Mouse (Mus musculus) liver, embryonic 14.5 days (tissue): ENCODE results near the gene Carmil1. TPM values are rescaled to one million over a fixed set of nuclear protein-coding genes. Genes with fewer than 3 reads are reported as not detected.

Experiments used
- ATAC-seq: fragments of 200-750 bp; cut with Nextera tagmentation; 2 replicates; pipeline ENCODE4 v1.8.0; 2017; ENCODE audit warnings: moderate number of reproducible peaks, mild to moderate bottlenecking, moderate library complexity; ENCODE audit not compliant: insufficient read depth
- DNase-seq, 3 experiments: peaks; one replicate each; pipeline ENCODE4 v3.0.0-alpha.2; 2012 to 2013; ENCODE audit warnings: low read depth in 3 of 3, low spot score in 3 of 3
- H3K27ac ChIP-seq: fragments of 300-500 bp; sonication (generic); 2 replicates; pipeline ENCODE4 v1.5.1; 2014; ENCODE audit warnings: moderate library complexity, mild to moderate bottlenecking, control low read depth, inconsistent platforms
- H3K27me3 ChIP-seq: fragments of 300-500 bp; sonication (generic); 2 replicates; pipeline ENCODE4 v1.6.1; 2014; ENCODE audit warnings: mild to moderate bottlenecking, low read length, moderate library complexity; ENCODE audit not compliant: control insufficient read depth, insufficient read depth
- H3K36me3 ChIP-seq: fragments of 300-500 bp; sonication (generic); replicated peaks from 2 replicates; pipeline ENCODE4 v1.6.1; 2014; ENCODE audit warnings: low read depth; ENCODE audit not compliant: control insufficient read depth, insufficient read depth
- H3K4me1 ChIP-seq, 2 experiments: fragments of 200-500 bp in 1 of 2; fragments of 300-500 bp in 1 of 2; sonication (generic) in 1 of 2; replicated peaks; 2 replicates each; pipeline ENCODE4 v1.6.1; 2012 to 2014; ENCODE audit warnings: antibody characterized with exemption in 1 of 2, inconsistent platforms in 1 of 2, low read length in 1 of 2; ENCODE audit not compliant: control insufficient read depth in 2 of 2, insufficient read depth in 2 of 2
- H3K4me2 ChIP-seq: fragments of 300-500 bp; sonication (generic); 2 replicates; pipeline ENCODE4 v1.6.1; 2014; ENCODE audit warnings: low read depth, mild to moderate bottlenecking, control low read depth, moderate library complexity
- H3K4me3 ChIP-seq, 2 experiments: fragments of 200-500 bp in 1 of 2; fragments of 300-500 bp in 1 of 2; sonication (generic) in 1 of 2; 2 replicates each; pipeline ENCODE4 v1.5.1; 2012 to 2014; ENCODE audit warnings: low read depth in 2 of 2, low read length in 2 of 2, mild to moderate bottlenecking in 2 of 2, control low read depth in 1 of 2, inconsistent platforms in 1 of 2, moderate library complexity in 1 of 2; ENCODE audit not compliant: insufficient read depth in 1 of 2
- H3K9ac ChIP-seq: fragments of 300-500 bp; sonication (generic); replicated peaks from 2 replicates; pipeline ENCODE4 v1.6.1; 2014; ENCODE audit warnings: mild to moderate bottlenecking, control low read depth, moderate library complexity
- H3K9me3 ChIP-seq: fragments of 300-500 bp; sonication (generic); 2 replicates; pipeline ENCODE4 v1.6.1; 2016; ENCODE audit warnings: low read length, mixed read lengths; ENCODE audit not compliant: control insufficient read depth
- CTCF ChIP-seq: IDR thresholded peaks from 2 replicates; pipeline ENCODE4 v1.5.1; 2016; ENCODE audit warnings: antibody characterized with exemption, low read depth, control low read depth
- EP300 ChIP-seq: IDR thresholded peaks from 2 replicates; pipeline ENCODE4 v1.6.1; 2016; ENCODE audit warnings: antibody characterized with exemption, low read depth
- WGBS: fragments of 180-500 bp; shearing (Covaris S2); extraction: QIAGEN DNeasy Blood & Tissue Kit; methylation state at CpG from one replicate; pipeline ENCODE4 v1.1.7; 2014; ENCODE audit not compliant: insufficient replicate concordance; 5-methylcytosine and 5-hydroxymethylcytosine counted together
- polyA plus RNA-seq, 2 experiments: library from polyadenylated mRNA; depleted of rRNA in 1 of 2; stranded (reverse) in 1 of 2; unstranded in 1 of 2; fragments of >200 nt; fragmentation: Nextera tagmentation in 1 of 2; extraction: Ambion mirVana in 1 of 2; gene quantifications; 2 replicates each; pipeline versions ENCODE4 v1.2.1 to v1.2.3; 2012 to 2014

Carmil1 gene
- polyA plus RNA-seq, 2 experiments: 1.8 to 4.2 TPM

- no peak overlapping the region for H3K4me2 ChIP-seq
- 51% methylated on average over 5 of the region's 5 CpGs for WGBS
- H3K27ac ChIP-seq: no peak overlapping the region
- H3K36me3 ChIP-seq: no peaks in the 10 kb centered on the region
- peaks cover 0 to 7% of the 10 kb centered on the region in 2 experiments; a peak in 2 of 4 replicates for H3K4me1 ChIP-seq
- TF ChIP-seq CTCF (no peak), EP300 (no peak)
- ATAC-seq (no peak), DNase-seq (no peak)
- no peaks in the 10 kb centered on the region for H3K27me3 ChIP-seq
- H3K9me3 ChIP-seq: no peaks in the 10 kb centered on the region
- H3K4me3 ChIP-seq: no peak overlapping the region
- no peak overlapping the region for H3K9ac ChIP-seq
Measured at GRCm38 (mm10) chr13:24242429-24243106, 38.0 kb downstream of the Carmil1 start.

GRCm38 (mm10) chr13:24241201-24241600 lies 39.4 kb downstream of the Carmil1 start:
- H3K9ac ChIP-seq: no peak overlapping the region
- ATAC-seq: no peak
- H3K4me1 ChIP-seq: peaks cover 0 to 7% of the 10 kb centered on the region in 2 experiments; a peak in 2 of 4 replicates
- no peaks in the 10 kb centered on the region for H3K27me3 ChIP-seq
- TF ChIP-seq CTCF (no peak), EP300 (no peak)
- H3K4me3 ChIP-seq: no peak overlapping the region
- no peak for DNase-seq
- no peak overlapping the region for H3K4me2 ChIP-seq
- no peaks in the 10 kb centered on the region for H3K9me3 ChIP-seq
- WGBS: 55% methylated on average over 5 of the region's 5 CpGs
- no peaks in the 10 kb centered on the region for H3K36me3 ChIP-seq
- H3K27ac ChIP-seq: no peak overlapping the region

- 47% methylated on average over 4 of the region's 4 CpGs for WGBS
- ATAC-seq: no peak
- Histone ChIP-seq H3K9me3 (no peaks in the 10 kb centered on the region), H3K9ac (no peak overlapping the region), H3K4me3 (no peak overlapping the region), H3K4me1 (peaks cover 0 to 7% of the 10 kb centered on the region in 2 experiments; a peak in 2 of 4 replicates), H3K27me3 (no peaks in the 10 kb centered on the region), H3K27ac (no peak overlapping the region), H3K36me3 (no peaks in the 10 kb centered on the region), H3K4me2 (no peak overlapping the region)
- TF ChIP-seq EP300 (no peak), CTCF (no peak)
- no peak for DNase-seq
Measured at GRCm38 (mm10) chr13:24240430-24240829, 40.2 kb downstream of the Carmil1 start.

DNA sequence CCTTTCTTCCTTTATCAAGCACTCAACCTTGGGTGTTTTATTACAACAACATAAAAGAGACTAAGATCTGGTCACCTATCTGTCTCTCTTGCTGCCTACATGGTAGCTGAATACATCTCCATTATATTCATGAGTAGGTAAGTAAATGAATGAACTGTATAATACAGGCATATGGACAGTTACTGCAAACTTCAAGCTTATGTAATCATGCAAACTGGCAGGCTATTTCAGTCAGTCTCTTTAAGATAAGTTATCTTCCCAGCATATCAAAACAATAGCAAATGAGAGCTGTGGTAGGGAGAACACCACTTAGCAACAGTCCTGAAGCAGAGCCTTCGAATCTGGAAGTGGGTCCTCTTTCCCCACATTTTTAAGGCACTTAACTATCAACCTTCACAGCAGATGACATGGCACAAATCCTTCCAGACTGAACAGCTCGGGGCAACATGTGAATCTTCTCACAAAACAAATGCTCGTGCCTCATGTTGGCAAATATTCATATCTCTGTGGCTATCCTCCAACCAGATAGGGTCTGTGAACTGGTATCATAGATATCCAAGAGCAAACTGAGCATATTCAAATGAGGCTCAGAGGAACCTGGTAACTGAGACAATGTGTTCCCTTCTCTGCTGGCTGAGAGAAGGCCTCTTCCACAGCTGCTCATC lies 42.0 kb downstream of the Carmil1 start:
- Histone ChIP-seq H3K27ac (no peak overlapping the region), H3K9me3 (no peaks in the 10 kb centered on the region), H3K9ac (no peak overlapping the region), H3K4me1 (peaks cover 0 to 7% of the 10 kb centered on the region in 2 experiments; a peak in 2 of 4 replicates), H3K36me3 (no peaks in the 10 kb centered on the region), H3K4me3 (no peak overlapping the region), H3K4me2 (no peak overlapping the region), H3K27me3 (no peaks in the 10 kb centered on the region)
- WGBS: 9% methylated on average over 3 of the region's 3 CpGs
- ATAC-seq (no peak), DNase-seq (no peak)
- TF ChIP-seq CTCF: no peak

DNA sequence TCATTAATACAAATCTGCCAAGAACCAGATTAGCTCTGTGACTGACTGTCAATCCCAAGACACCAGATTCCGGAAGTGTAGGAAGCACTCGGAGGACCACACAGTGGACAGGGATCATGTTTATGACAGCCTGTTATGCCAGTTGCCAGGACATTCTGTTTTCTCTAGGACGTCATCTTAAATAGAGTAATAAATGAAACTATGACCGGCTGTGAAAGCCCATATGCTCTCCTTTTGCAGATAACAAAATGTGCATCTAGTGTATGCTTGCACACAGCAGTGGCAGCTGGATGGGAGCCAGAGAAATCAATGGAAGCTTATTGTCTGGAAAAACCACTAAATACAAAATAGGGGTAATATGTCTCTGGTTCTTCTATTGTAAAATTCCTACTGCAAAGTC lies 43.9 kb downstream of the Carmil1 start:
- DNase-seq (no peak), ATAC-seq (no peak)
- WGBS: 58% methylated on average over 4 of the region's 4 CpGs

More for the DNA sequence above, 43.9 kb downstream of the Carmil1 start:
- Histone ChIP-seq H3K27me3 (no peaks in the 10 kb centered on the region), H3K9me3 (no peaks in the 10 kb centered on the region), H3K27ac (no peak overlapping the region), H3K4me2 (no peak overlapping the region), H3K4me1 (peaks cover 0 to 4% of the 10 kb centered on the region in 2 experiments; a peak in 1 of 4 replicates), H3K4me3 (no peak overlapping the region), H3K9ac (no peak overlapping the region), H3K36me3 (no peaks in the 10 kb centered on the region)
- TF ChIP-seq EP300 (no peak), CTCF (no peak)
